Mouse (Mus musculus) adrenal gland, postnatal 36 days (tissue): ENCODE results near the gene Shld1. TPM values are rescaled to one million over a fixed set of nuclear protein-coding genes. Genes with fewer than 3 reads are reported as not detected.

Experiments used
- DNase-seq, 2 experiments: peaks; one replicate each; pipeline ENCODE4 v3.0.0; 2021; ENCODE audit warnings: mixed read lengths in 1 of 2
- total RNA-seq, 2 experiments: library from RNA; stranded (reverse); gene quantifications; 2 replicates each; pipeline ENCODE4 v1.2.3; 2021

The Shld1 gene
- total RNA-seq, 2 experiments from 2014 or later: 7.7 to 12.8 TPM

DNA sequence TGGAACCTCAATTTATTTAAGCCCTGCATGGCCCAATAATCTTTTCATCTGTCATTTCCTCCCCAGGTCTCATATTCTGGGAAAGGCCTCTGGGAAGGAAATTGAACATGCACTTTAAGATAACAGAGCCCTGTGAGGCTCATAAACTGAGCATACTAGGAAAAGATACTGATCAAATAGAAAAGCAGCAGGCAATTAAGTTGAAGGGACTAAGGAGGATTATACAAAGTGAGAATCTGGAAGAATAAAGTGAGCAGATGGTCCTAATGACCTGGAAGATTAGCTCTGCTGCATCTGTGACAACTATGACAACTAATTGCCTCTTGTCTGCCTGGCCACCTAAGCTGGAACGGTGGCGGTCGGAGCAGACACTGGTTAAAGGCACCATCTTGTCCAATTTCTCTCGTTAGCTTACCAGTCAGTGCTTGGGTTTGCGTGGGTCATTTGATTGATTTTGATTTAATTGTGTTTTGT, 37.3 kb downstream of the Shld1 start:
- DNase-seq: no peak

DNA sequence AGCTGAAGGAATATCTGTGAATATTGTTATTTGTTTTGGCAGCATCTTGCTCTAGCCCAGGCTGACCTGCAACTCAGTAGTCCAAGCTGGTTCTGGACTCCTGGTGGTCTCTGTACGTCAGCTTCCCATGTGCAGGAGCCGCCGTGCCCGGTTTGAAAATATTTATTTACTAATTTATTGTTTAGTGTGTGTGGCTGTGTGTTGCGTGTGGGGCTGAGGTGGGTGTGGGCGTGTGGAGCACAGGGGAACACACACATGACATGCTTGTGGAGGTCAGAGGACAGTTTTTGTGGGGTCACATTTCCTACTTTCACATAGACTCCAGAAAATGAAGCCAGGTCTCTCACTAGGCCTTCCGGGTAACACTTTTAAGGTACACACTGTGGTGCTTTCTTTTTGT, 37.8 kb downstream of the Shld1 start:
- DNase-seq: no peak

DNA sequence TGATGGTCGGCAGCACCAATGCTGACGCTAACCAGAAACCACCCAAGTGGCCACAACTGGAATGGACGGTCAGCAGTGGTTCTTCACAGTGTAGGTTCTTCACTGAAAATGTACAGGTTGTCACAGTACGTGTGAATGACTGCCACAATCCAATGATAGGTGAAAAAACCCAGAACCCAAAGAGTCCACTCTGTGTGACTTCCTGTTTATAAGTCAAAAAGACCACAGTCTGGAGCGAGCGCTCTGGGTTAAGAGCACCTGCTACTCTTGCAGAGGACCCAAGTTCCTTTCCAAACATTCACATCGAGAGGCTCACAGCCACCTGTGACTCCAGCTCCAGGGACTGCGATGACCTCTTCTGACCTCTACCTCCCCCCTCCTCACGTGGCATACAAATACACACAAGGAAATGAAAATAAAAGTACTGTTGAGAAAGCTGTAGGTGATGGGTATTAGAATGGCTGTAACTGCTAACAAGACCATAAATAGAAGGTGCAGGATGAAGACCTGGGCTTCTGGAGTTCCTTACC, 38.7 kb downstream of the Shld1 start:
- no peak for DNase-seq

DNA sequence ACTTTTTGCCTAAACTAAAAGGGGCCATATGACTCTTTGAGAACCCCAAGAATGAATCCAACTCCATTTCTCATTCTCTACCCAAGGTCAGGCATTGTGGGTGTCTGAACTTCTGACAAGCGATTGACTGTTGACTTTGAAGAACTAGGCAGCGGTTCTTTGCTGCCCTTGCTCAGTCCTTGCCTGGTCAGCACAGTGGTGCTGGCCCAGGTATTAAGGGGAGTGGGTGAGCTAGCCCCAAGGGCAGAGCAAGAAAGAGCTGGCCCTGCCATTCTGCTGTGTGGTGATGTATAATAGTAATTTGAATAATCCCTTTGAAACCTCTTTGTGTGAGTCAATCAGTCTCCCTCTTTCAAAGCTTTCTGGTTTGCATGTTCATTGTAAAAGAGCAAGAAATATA, 39.4 kb downstream of the Shld1 start:
- no peak for DNase-seq

DNA sequence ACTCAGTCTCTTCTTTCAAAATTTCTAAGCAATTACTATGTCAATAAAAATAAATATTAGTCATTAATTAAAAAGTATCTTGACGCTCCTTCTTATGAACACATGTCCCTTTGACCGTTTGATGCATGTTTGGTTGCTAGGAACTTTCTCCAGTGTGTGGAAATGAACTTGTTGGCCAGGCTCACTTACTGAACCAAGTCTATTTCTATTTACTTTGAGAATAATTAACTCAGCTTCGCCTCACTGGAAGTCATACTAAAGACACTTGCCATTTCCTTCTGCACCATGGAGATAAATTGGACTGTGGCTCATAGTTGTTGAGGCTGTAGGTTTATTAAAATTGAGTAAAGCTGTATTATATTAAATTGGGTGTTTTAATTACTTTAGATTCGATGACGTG, 46.2 kb downstream of the Shld1 start:
- no peak for DNase-seq

DNA sequence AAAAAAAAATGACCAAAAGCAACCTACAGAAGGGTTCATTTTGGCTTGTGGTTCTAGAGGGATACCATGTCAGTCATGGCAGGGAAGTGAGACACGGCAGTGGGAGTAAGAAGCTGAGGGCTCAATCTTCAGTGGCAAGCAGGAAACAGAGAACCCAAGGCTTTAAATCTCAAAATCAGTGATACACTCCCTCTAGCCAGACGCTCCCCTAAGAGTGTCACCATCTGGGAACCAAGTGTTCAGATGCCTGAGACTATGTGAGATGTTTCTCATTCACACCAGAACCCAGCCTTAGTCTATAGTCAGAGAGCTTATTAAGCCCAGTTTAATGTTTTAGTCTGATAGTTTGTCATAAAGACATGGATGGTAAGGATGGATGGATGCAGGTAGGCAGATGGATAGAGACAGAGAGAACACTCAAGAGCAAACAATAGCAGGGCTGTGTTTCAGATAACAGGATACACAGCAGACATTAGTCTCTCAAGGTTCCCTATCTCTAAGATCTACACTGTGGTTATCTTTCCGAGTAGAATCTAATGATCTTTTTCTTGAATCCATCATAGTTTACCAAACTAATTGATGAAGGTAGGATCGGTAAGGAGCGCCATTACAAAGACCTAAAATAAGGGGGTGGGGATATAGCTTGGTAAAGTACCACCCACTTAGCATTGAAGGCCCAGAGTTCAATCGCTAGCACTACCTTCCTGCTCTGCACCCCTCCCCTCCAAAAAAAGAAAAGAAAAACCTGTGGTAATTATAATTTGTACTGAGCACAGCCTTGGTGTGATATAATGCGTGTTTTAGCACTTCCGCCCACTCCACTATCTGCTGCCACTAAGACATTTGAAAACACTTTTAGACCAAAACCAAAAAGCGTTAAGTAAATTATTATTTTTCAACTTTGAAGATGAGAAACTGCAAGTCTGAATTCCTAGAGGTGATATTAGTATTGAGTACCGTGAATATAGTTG, 47.2 kb downstream of the Shld1 start:
- no peak for DNase-seq

DNA sequence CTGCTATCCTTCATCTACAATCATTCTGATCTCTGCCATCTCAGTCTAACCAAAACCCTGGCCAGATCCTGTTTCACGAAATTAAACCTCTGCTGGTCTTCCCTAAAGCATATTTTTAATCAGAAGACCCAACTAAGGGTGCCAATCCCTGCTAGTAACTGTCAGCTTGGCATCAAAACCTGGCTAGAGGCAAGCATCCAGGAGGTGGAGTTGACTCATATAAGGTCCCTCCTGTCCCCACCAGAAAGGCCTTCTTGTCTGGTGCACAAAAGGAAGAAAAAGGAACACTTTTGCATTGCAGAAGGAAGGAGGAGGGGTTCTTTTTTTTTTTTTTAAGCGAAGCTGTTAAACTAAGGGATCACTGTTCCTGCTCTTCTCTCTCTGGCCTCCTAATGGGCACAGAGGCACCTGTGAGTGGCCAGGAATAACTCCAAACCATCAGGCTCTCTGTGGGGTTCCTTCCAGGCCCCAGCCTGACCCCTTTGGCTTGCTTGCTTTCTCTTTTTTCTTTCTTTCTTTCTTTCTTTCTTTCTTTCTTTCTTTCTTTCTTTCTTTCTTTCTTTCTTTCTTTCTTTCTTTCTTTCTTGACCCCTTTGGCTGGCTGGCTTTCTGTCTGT, 52.2 kb downstream of the Shld1 start:
- no peak for DNase-seq

DNA sequence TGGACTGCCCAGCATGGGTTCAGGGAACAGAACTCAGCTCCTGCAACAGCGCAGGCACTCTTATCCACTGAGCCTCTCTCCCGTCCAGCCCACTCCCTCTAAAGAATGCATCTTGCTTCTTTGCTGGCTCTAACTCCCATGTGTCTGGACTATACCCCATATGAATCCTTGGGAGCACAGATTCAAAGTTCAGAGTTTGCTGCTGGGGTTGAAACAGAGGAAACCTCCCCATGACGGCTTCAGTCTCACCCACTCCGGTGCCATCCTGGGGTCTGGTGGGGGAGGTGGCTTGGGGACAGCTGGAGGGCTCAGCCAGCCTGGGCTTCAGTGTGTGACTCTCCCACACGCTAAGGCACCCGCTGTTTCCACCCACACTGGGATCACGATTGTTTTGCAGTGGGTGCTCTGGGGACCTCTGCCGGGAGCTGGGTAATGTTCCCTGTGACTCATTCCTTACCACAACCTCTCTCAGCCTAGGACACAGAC, 55.2 kb downstream of the Shld1 start:
- DNase-seq: peak; percentile 48 to 49

DNA sequence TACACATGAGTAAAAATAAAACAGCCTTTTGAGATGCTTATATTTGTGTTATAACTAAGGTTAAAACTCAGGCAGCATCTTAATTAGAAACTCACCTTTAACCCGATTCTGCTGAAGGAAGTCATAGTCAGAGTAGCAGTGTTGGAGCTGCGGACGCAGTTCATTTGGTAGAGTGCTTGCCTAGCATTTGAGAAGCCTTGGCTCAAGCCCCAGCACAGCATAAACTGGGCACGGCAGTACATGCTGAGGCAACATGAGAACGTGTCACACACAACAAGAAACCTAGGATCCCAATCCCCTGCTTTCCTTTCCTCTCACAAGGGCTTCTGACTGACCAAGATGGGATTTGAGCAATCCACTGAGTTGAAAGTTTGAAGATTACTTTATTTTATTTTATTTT, 58.1 kb downstream of the Shld1 start:
- DNase-seq: no peak

DNA sequence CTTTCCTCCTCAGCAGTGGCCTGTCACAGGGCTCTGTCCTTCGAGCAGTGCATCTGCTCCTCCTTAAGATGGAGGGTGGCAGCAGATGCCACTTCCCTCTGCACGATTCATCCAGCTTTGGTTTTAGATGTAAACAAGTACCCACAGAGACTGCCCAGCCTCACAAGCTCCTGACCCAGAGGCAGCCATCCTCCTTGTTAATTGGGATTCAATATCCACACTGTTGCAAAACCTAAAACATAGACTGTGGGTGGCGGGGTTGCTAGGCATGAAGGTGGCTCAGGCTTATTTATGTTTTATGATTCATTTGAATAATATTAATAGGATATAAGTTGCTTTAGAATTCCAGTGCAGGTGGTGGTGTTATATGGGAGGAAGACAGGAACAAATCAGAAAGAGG, 59.4 kb downstream of the Shld1 start:
- no peak for DNase-seq

DNA sequence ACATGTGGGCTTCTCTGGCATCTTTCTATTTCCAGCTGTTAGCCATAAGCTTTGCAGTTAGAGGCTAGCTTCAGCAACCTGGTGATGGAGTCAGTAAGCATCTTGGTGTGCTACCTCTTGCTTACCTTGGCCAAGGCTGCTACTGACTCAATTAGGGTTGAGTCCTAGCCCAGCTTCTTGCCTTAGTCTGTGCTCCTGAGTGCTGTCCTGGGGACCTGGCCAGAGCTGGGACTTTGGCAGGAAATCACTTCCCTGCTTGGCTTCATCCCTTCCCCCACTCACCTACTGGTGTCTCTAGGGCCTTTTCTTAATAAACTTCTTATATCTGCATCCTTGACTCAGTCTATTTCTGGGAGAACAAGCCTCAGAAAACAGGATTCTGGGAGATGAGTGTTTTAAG, 64.0 kb downstream of the Shld1 start:
- no peak for DNase-seq

DNA sequence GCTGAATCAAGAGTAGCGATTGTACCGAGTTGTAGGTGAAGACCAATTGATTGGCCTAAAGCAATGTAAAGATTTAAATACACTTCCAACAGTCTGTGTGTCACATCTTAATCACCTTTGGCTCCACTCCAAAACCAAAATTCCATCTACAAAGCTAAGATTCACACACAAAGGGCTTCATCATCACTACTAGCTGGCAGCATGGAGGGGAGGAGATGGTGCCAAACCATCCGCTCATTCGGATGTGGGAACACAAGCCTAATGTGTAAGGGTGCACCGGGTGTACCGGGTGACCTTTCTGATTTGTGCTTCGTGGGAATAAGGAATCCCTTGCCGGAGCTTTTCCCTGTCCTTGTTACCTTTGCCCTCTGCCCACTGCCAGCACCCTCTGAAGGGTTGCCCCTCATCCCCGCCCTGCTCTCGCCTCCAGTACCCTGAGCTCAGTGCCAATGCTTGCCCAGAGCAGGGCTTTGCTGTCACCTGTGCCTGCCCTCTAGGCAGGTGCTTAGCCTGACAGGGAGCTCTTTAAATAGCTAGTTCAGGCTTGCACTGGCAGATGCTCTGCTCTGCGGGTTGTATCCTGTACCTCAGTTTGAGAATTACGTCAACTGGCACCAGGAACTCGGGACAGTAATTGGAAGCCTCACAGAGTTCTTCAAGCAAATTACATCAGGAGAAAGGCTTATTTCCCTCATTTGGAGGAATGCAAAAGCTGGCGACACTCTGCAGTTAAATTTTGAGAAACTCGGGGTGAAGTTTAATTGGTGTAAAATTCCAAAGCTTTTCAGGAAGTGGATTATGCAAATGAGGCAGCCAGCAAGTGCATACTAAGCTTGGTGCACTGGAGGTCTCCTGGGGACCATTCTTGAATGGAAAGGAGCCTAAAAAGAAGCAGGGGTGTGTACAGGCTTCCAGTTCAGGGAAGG, 64.7 kb downstream of the Shld1 start:
- DNase-seq: no peak

DNA sequence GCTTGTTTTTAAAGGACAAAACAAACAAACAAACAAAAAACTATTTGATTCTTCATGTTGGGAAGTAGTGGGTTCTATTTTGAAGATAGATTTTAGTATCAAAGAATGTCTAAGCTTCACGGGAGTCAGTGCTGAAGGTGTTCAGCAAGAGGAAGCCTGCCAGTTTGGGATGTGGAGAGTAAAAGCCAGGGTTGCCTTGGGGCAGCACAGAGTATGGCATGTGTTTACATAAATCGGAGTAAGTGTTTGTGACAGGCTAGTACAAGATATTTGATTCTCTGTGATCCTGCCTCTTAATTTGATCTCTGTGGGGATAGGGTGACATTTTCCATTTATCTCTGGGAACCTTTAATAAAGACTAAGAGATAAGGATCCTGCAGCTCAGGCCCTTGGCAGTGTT, 65.7 kb downstream of the Shld1 start:
- no peak for DNase-seq

DNA sequence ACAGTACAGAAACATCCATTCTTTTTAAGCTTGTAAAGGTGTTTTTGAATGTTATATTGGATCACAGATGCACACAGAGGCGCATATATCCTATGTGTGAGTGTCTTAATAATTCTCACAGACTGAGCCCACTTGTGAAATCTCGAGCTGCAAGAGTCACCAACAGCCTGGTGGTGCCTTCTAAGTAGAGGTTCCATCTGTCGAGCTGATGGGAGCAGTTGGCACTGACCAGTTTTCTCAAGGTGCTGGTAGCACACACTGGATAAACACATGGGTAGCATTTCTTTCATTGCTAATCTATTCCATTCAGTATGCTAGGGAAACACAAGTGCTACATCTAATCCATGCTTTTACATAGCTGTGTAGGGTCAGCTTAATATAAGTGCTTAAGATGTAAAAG, 66.4 kb downstream of the Shld1 start:
- no peak for DNase-seq

DNA sequence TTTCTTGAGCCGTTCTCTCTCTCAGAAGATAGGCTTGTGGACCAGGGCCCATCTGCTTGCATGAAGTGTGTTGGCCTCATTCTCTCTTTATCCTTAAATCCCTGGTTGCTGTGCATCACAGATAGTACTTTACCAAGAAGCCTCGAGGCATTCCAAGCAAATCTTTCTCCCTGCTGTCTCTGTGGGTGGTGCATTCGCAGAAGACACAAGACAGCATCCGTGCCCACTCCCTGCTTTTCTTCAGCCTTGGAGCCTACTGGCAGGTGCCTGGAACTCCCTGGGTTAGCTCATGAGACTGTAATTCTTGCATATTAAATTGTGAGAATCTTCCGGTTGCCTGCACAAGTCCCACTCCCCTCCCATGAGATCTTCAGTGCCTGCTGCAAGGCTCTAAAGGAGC, 71.2 kb downstream of the Shld1 start:
- no peak for DNase-seq

DNA sequence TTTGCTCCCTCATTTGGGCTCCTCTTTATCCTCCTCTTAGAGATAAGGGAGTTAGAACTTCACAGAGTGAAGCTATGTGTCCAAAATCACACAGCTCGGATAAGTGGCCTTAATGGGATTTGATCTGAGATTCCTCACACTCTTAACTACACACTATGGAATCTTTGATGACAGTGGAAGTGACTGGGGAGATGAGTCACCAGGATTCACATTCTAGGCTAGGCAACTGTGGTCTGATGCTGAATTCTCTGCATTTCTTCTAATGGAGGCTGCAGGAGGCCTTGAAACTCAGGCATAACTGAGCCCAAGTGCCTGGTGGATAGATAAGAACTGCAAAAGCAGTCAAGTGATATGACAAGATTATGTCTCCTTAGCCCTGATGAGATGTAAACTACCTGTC, 84.1 kb downstream of the Shld1 start:
- DNase-seq: no peak

DNA sequence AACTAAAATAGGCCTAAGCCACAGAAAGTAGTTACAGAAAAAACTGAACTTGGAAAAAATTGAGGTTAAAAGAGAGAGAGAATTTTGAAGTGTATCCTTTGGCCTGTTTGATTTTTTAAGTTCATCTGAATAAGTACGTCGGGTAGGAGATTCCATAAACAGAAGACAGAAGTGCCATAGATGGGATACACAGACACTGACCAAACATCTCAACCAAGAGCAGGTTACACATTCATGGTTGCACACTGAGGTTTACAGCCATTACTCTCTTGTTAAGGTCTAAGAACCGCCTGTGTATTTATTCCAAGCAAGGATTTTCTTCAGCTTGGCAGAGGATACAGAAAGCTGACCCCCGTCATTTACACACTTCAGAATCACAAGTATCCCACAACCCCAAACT, 94.2 kb downstream of the Shld1 start, which contains the start of gene Chgb:
TSS of gene Chgb (plus strand) at position 301 of the 400 bp plus-strand sequence.
- DNase-seq: no peak

DNA sequence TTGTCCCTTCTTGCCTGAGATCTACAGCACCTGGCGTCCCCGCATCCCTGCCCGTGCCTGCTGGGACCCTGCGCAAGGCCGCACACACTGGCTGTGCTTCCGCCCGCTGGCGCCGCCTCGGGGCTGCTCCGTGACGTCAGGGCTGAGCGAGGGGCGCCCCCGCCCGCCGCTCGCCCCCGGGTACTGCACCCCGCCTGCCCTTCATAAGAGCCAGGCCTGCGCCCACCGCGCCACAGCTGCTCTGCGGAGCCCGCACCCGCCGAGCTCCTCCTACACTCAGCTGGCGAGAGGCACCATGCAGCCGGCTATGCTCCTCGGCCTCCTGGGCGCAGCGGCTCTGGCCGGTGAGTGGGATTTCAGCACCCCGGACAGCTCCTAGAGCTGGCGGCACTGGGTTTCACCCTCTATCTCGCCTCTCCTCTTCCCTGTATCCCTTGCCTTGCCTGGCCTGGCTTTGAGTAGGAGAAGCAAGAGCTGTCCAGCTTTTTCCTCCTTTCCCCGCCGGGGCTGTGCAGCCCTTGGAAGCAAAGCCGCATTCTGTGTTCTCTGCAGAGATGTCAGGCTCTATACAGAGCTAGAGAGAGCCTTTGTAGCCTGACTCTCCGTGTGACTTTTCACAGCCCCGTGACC, 94.8 kb downstream of the Shld1 start:
- peak; percentile 95 to 96 for DNase-seq

DNA sequence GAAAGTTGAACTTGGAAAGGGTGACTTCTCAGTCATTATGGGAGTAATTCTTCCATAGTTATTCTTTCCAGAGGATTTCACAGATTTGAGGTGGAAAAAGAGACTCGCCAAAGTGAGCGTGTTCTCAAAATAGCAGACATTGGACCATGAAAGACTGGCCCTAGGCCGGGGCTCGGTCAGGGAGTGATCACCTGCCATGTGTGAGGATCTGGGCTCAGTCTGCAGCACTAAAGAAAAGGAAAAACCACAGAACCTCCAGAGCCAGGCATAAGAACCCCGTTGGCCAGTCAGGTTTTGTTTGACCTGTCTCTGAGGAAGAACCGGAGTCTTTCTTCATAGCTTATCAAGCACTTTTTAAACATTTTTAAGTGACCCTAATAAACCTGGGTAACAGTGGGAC, 97.3 kb downstream of the Shld1 start:
- no peak for DNase-seq

DNA sequence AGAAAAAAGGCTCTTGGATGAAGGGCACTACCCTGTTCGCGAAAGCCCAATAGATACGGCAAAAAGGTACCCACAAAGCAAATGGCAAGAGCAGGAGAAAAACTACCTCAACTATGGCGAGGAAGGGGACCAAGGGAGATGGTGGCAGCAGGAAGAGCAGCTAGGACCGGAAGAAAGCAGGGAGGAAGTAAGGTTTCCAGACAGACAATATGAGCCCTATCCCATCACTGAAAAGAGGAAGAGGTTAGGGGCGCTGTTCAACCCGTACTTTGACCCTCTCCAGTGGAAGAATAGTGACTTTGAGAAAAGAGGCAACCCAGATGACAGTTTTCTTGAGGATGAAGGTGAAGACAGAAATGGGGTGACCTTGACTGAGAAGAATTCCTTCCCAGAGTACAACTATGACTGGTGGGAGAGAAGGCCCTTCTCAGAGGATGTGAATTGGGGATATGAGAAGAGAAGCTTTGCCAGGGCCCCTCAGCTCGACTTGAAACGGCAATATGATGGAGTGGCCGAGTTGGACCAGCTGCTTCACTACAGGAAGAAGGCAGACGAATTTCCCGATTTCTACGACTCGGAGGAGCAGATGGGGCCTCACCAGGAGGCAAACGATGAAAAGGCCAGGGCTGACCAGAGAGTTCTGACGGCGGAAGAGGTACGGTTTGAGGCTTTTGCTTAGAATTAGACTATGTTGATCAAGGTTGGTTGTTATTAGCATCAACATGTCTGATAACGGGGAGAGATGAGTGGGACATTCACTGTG, 106.9 kb downstream of the Shld1 start:
- no peak for DNase-seq

DNA sequence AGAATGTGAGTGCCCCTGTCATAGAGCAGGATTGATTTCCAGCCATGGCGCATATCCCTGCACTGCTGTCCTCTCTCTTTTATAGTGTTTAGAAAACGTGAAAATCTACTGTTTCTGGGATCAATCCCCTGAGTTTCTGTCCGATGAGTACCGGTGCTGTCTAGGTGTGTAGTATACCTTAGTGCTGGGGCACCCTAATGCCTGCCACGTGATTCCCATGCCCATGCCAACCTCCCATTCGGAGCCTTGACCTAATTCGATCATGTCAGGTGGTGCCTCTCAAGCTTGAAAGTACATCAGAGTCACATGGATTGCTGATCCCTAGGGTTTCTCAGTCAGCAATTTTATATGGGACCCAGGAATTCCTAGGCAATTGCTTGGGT, 107.5 kb downstream of the Shld1 start:
- DNase-seq: no peak
